Mouse (Mus musculus) kidney, embryonic 16.5 days (tissue): ENCODE measurements around the gene Fxyd1. TPM values are rescaled to one million over a fixed set of nuclear protein-coding genes. Genes with fewer than 3 reads are reported as not detected.

Experiments used
- ATAC-seq: fragments of 200-750 bp; cut with Nextera tagmentation; 2 replicates; pipeline ENCODE4 v1.8.0; 2017; ENCODE audit warnings: moderate TSS enrichment; ENCODE audit not compliant: low FRiP score, low TSS enrichment
- H3K27ac ChIP-seq: fragments of 300-500 bp; sonication (generic); 2 replicates; pipeline ENCODE4 v1.5.1; 2014; ENCODE audit warnings: low read length
- H3K27me3 ChIP-seq: fragments of 300-500 bp; sonication (generic); 2 replicates; pipeline ENCODE4 v1.6.1; 2014; ENCODE audit warnings: low read length, control low read depth, mixed read lengths; ENCODE audit not compliant: insufficient read depth
- H3K36me3 ChIP-seq: fragments of 300-500 bp; sonication (generic); 2 replicates; pipeline ENCODE4 v1.6.1; 2014; ENCODE audit warnings: low read length, control low read depth, mixed read lengths; ENCODE audit not compliant: insufficient read depth
- H3K4me1 ChIP-seq: fragments of 300-500 bp; sonication (generic); 2 replicates; pipeline ENCODE4 v1.6.1; 2014; ENCODE audit warnings: low read length, control low read depth, mixed read lengths; ENCODE audit not compliant: insufficient read depth
- H3K4me2 ChIP-seq: fragments of 300-500 bp; sonication (generic); replicated peaks from 2 replicates; pipeline ENCODE4 v1.6.1; 2014; ENCODE audit warnings: low read depth, low read length
- H3K4me3 ChIP-seq: fragments of 300-500 bp; sonication (generic); 2 replicates; pipeline ENCODE4 v1.5.1; 2014; ENCODE audit warnings: mild to moderate bottlenecking, low read length
- H3K9ac ChIP-seq: fragments of 300-500 bp; sonication (generic); replicated peaks from 2 replicates; pipeline ENCODE4 v1.6.1; 2014; ENCODE audit warnings: low read length
- H3K9me3 ChIP-seq: fragments of 300-500 bp; sonication (generic); 2 replicates; pipeline ENCODE4 v1.6.1; 2016; ENCODE audit warnings: low read length, control low read depth
- WGBS: fragments of 180-500 bp; shearing (Covaris S2); extraction: QIAGEN DNeasy Blood & Tissue Kit; methylation state at CpG from one replicate; pipeline ENCODE4 v1.1.7; 2014; 5-methylcytosine and 5-hydroxymethylcytosine counted together
- polyA plus RNA-seq: library from polyadenylated mRNA; unstranded; fragments of >200 nt; fragmentation: Nextera tagmentation; extraction: Ambion mirVana; gene quantifications from 2 replicates; pipeline ENCODE4 v1.2.1, GENCODE M21; 2015

The Fxyd1 gene
- polyA plus RNA-seq = 45.7 and 48.3 TPM in 2 replicates

- H3K36me3 ChIP-seq = no peaks in the 10 kb centered on the region
- no peak within 1 kb of the TSS for H3K4me3 ChIP-seq
- no peaks in the 10 kb centered on the region for H3K9me3 ChIP-seq
- H3K9ac ChIP-seq = no peak within 1 kb of the TSS
- 80% methylated on average over 2 of the region's 2 CpGs for WGBS
- H3K4me1 ChIP-seq = peaks cover 31% of the 10 kb centered on the region
- ATAC-seq = no peak
- H3K4me2 ChIP-seq = no peak within 1 kb of the TSS
- peaks cover 26% of the 10 kb centered on the region for H3K27me3 ChIP-seq
- H3K27ac ChIP-seq = no peak within 1 kb of the TSS
These were observed at the start of gene Fxyd1 for GRCm38 (mm10) chr7:31057071-31057470. TSS of gene Fxyd1 (minus strand) at chr7:31057199.

GRCm38 (mm10) chr7:31106166-31106565 is 49.2 kb upstream of the Fxyd1 start:
- Histone ChIP-seq H3K27me3 (peaks cover 10% of the 10 kb centered on the region; the same call in 1 of the 2 replicates), H3K4me2 (no peak overlapping the region), H3K9me3 (no peaks in the 10 kb centered on the region), H3K36me3 (no peaks in the 10 kb centered on the region), H3K4me3 (no peak overlapping the region), H3K27ac (no peak overlapping the region), H3K9ac (no peak overlapping the region), H3K4me1 (0 out of 2 replicates have a peak, but pooled peaks cover 1% of the 10 kb centered on the region)
- WGBS = 50% methylated on average over 3 of the region's 3 CpGs
- ATAC-seq = no peak

GRCm38 (mm10) chr7:31105061-31105768 is 48.2 kb upstream of the Fxyd1 start:
- Histone ChIP-seq H3K4me2 (no peak overlapping the region), H3K9ac (no peak overlapping the region), H3K36me3 (no peaks in the 10 kb centered on the region), H3K27ac (no peak overlapping the region), H3K4me3 (no peak overlapping the region), H3K9me3 (no peaks in the 10 kb centered on the region), H3K4me1 (no peaks in the 10 kb centered on the region), H3K27me3 (peaks cover 10% of the 10 kb centered on the region; the same call in 1 of the 2 replicates)
- no peak for ATAC-seq
- 39% methylated on average over 15 of the region's 15 CpGs for WGBS

GRCm38 (mm10) chr7:31100786-31101185 is 43.8 kb upstream of the Fxyd1 start:
- no peak for ATAC-seq
- H3K4me1 ChIP-seq = 0 out of 2 replicates have a peak, but pooled peaks cover 3% of the 10 kb centered on the region
- WGBS = 73% methylated on average over 14 of the region's 14 CpGs

GRCm38 (mm10) chr7:31099612-31099982 is 42.6 kb upstream of the Fxyd1 start:
- 0 out of 2 replicates have a peak, but pooled peaks cover 3% of the 10 kb centered on the region for H3K4me1 ChIP-seq
- H3K27ac ChIP-seq = no peak overlapping the region
- no peak overlapping the region for H3K4me2 ChIP-seq
- H3K36me3 ChIP-seq = no peaks in the 10 kb centered on the region
- no peak for ATAC-seq
- H3K9ac ChIP-seq = no peak overlapping the region
- peaks cover 10% of the 10 kb centered on the region; the same call in 1 of the 2 replicates for H3K27me3 ChIP-seq
- H3K9me3 ChIP-seq = no peaks in the 10 kb centered on the region
- 87% methylated on average over 6 of the region's 6 CpGs for WGBS
- no peak overlapping the region for H3K4me3 ChIP-seq

More at GRCm38 (mm10) chr7:31100786-31101185, 43.8 kb upstream of the Fxyd1 start:
- Histone ChIP-seq H3K36me3 (no peaks in the 10 kb centered on the region), H3K27me3 (peaks cover 10% of the 10 kb centered on the region; the same call in 1 of the 2 replicates), H3K4me2 (no peak overlapping the region), H3K4me3 (no peak overlapping the region), H3K27ac (no peak overlapping the region), H3K9ac (no peak overlapping the region), H3K9me3 (no peaks in the 10 kb centered on the region)

- H3K4me1 ChIP-seq = 0 out of 2 replicates have a peak, but pooled peaks cover 3% of the 10 kb centered on the region
- H3K9ac ChIP-seq = no peak overlapping the region
- 79% methylated on average over 22 of the region's 22 CpGs for WGBS
- no peak for ATAC-seq
- no peak overlapping the region for H3K27ac ChIP-seq
- no peaks in the 10 kb centered on the region for H3K9me3 ChIP-seq
- H3K27me3 ChIP-seq = peaks cover 6% of the 10 kb centered on the region; the same call in 1 of the 2 replicates
- no peak overlapping the region for H3K4me2 ChIP-seq
- H3K36me3 ChIP-seq = no peaks in the 10 kb centered on the region
- no peak overlapping the region for H3K4me3 ChIP-seq
These were observed 42.0 kb upstream of the Fxyd1 start for GRCm38 (mm10) chr7:31098697-31099611.

GRCm38 (mm10) chr7:31097583-31098248 is 40.7 kb upstream of the Fxyd1 start:
- H3K4me3 ChIP-seq = peak overlapping the region; percentile 24
- H3K9ac ChIP-seq = peak overlapping the region; percentile 35; the same call in 1 of the 2 replicates

GRCm38 (mm10) chr7:31096892-31097564 is 40.0 kb upstream of the Fxyd1 start:
- no peak overlapping the region for H3K4me2 ChIP-seq
- H3K4me3 ChIP-seq = no peak overlapping the region
- WGBS = 73% methylated on average over 9 of the region's 9 CpGs
- H3K27me3 ChIP-seq = no peaks in the 10 kb centered on the region
- 0 out of 2 replicates have a peak, but pooled peaks cover 3% of the 10 kb centered on the region for H3K4me1 ChIP-seq
- no peak for ATAC-seq
- H3K36me3 ChIP-seq = no peaks in the 10 kb centered on the region
- no peak overlapping the region for H3K27ac ChIP-seq
- H3K9ac ChIP-seq = no peak overlapping the region
- H3K9me3 ChIP-seq = no peaks in the 10 kb centered on the region

More at GRCm38 (mm10) chr7:31097583-31098248, 40.7 kb upstream of the Fxyd1 start:
- ATAC-seq = peak; percentile 95
- WGBS = 32% methylated on average over 19 of the region's 20 CpGs
- H3K36me3 ChIP-seq = no peaks in the 10 kb centered on the region
- 0 out of 2 replicates have a peak, but pooled peaks cover 3% of the 10 kb centered on the region for H3K4me1 ChIP-seq
- 0 out of 2 replicates have a peak, but pooled peaks cover 3% of the 10 kb centered on the region for H3K27me3 ChIP-seq
- peak overlapping the region; percentile 46 for H3K4me2 ChIP-seq
- no peaks in the 10 kb centered on the region for H3K9me3 ChIP-seq
- H3K27ac ChIP-seq = no peak overlapping the region
